Mouse (Mus musculus) c-Kit-positive CD71-negative TER-119-negative erythroid progenitor cells, embryonic 14.5 days (primary cell): ENCODE measurements around the gene Ralgapa2.

Source experiments
- DNase-seq: peaks from one replicate; pipeline ENCODE4 v3.0.0-alpha.2; 2013; ENCODE audit warnings: low read depth

Ralgapa2 gene

GRCm38 (mm10) chr2:146356524-146356923, 155.6 kb downstream of the Ralgapa2 start:
- DNase-seq, result no peak

- no peak for DNase-seq
Measured at GRCm38 (mm10) chr2:146350230-146350629, 161.9 kb downstream of the Ralgapa2 start.

DNA sequence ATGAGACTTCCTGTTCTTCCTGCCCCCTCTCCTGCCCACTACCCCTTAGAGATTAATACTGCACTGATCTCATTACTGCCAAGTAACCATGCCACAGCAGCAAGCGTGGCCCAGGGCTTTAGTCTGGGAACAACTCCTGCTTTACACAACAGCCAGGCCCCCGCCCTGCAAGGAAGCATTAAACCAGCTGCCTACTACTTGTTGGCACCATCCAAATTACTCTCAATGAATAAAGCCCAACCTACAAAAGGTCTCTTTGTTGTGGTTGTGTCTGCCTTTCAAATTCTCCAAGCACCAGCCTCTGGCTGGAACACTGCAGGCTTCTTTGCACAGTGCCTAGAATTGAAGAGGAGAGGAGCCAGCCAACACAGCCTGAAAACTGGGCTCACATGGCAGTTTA, 164.2 kb downstream of the Ralgapa2 start:
- no peak for DNase-seq

- DNase-seq, result no peak
Measured at GRCm38 (mm10) chr2:146340090-146340489, 172.1 kb downstream of the Ralgapa2 start.

DNA sequence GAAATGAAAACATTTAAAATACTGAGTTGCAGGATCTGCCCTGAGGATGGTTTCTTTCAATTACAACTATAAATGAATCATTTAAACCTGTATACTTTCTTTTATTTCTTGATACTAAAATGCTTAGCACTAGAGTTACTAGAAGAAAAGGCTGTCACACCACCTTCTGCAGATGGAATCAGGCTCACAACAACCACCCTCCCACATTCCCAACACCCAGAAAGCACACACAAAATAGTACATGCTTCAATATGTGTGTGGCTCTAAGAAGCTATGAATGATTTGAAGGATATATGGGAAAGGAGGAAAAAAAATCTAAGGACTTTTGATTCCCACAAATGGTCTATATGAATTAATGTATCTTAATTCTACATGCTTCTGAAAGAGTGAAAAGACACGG, 174.6 kb downstream of the Ralgapa2 start:
- no peak for DNase-seq

- DNase-seq, result no peak
Measured at GRCm38 (mm10) chr2:146331894-146332476, 180.2 kb downstream of the Ralgapa2 start.

DNA sequence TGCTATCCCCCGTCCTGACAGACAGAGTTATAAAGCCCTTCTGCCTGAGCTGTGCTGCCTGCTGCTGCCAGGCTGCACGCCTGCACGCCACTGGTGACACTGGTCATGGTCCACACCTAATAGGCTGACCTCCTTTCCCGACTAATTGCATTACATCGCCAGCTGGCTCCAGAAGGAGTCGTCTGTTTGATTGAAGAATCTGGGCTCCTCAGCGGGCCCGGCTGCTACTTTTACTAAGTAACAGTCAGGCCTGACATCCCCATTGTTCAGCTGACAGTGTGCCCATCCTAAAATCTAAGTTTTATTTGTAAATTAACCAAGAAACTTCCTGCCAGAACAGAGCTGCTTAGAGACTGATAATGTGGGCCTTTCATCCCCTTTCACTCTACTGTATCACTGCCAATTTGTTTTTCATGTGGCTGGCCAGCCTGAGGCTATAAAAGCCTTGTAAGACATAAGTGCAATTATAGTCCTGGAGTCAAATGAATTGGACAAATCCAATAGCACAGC, 181.3 kb downstream of the Ralgapa2 start:
- no peak for DNase-seq

DNA sequence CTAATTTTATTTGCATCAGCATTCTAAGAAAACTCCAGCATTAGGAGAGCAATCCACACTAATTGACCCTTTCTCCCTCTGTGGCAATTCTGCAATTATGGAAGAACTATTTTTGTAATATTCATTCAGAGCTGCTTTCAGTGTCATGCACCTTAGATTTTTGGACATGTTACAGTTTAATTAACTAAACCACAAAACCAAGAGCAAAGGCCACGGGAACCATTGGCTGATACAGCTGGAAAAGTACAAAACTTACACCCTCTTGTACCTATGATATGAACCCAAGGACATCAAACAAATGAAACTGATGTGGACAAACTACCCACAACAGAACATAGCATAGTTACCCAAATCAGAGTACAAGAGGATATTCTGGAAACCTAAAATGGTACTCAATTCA, 182.0 kb downstream of the Ralgapa2 start:
- DNase-seq, result no peak

GRCm38 (mm10) chr2:146326654-146327053, 185.5 kb downstream of the Ralgapa2 start:
- DNase-seq, result no peak

GRCm38 (mm10) chr2:146324907-146325715, 187.0 kb downstream of the Ralgapa2 start:
- no peak for DNase-seq

GRCm38 (mm10) chr2:146324140-146324906, 187.8 kb downstream of the Ralgapa2 start:
- DNase-seq, result no peak

DNA sequence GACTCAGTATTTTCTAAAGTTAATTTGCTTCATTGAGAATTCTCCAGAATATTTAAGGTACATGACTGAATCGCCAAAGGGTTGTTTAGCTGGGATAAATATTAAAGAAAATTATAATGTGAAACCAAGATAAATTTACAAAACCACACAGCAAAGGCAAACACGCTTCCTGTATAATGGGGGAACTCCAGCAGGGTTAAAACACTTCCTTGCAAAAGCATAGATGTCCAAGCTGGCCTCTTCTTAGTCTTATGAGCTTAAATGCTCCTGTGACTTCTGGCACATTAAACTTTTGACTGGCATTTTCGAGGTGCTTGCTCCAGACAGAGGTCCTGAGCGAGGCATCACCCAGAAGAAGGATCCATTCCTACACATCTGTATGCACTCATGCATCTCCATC, 188.6 kb downstream of the Ralgapa2 start:
- DNase-seq, result no peak

- no peak for DNase-seq
Measured at GRCm38 (mm10) chr2:146322770-146323169, 189.4 kb downstream of the Ralgapa2 start.

DNA sequence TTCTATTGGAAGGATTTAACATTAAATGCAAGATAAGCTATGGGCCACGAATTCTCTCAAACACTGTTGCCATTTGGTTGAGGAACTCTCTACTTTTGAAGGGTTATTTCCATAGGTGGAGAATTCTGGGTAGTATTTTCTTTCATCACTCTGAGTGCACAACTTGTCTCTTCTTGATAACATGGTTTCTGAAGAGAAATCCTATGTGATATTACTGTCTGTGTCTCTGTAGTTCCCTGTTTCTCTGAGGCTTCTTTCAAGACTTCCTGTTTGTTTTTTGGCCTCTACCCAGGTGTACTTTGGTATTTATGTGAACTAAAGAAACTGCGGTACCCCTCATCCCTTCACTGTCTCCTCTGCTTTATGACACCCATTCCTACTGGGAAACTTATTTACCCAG, 190.1 kb downstream of the Ralgapa2 start:
- no peak for DNase-seq

- DNase-seq, result no peak
Measured at GRCm38 (mm10) chr2:146320666-146321065, 191.5 kb downstream of the Ralgapa2 start.

GRCm38 (mm10) chr2:146314751-146315150, 197.4 kb downstream of the Ralgapa2 start:
- DNase-seq, result no peak

- no peak for DNase-seq
Measured at GRCm38 (mm10) chr2:146313811-146314210, 198.3 kb downstream of the Ralgapa2 start.

GRCm38 (mm10) chr2:146310760-146311159, 201.4 kb downstream of the Ralgapa2 start:
- DNase-seq, result no peak

DNA sequence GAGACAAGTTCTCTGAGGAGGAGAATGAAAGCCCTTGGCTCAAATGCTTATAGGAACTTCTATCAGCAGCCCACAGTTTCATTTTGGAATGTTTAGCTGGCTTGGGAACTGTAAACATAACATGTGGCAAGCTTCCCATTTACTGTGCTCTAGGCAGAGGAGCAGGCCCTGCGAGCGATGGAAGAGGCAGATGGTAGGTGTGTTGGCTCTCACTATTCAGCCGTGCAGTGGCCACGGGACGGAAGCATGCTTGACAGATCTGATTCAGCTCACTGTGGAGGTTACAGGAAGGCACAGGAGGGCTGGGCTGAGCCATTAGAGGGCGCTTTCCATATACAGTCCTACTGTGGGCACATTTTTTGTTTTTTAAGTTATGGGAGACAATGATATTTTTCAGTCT, 201.9 kb downstream of the Ralgapa2 start:
- no peak for DNase-seq

- DNase-seq, result no peak
Measured at GRCm38 (mm10) chr2:146309413-146309812, 202.7 kb downstream of the Ralgapa2 start.

DNA sequence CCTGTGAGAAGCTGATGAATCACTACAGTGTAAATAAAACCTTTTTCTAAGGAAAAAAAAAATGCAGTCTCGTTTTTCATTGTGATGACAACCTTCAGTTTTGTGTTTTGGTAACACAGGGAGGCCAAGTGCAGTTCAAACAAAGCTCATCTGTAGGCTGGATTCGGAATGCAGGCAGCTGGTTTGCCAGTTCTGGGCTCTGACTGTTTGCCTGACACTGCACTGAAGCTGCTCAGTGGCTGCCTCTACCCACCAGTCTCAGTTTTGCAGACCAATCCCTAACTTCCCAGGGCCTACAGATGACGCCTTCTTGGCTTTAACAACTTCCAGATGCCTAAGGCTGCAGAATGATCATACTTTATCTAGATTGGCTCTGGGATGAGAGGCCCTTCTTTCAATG, 205.1 kb downstream of the Ralgapa2 start:
- DNase-seq, result no peak

GRCm38 (mm10) chr2:146302094-146302699, 209.9 kb downstream of the Ralgapa2 start:
- no peak for DNase-seq
